Mouse (Mus musculus): ENCODE results near the gene Celf3. TPM values are rescaled to one million over a fixed set of nuclear protein-coding genes. Genes with fewer than 3 reads are reported as not detected.
A peak's percentile ranks its signal among the peaks of the same experiment; 100 is the strongest.

Gene Celf3
- total and polyA plus RNA-seq, 3 experiments = 0.23 to 0.31 TPM; not detected in 1

- Histone ChIP-seq H3K4me1 (ENCODE audit: control insufficient read depth in 1 of 2, insufficient read depth in 2 of 2, low read length in 2 of 2) (peaks cover 0 to 3% of the 10 kb centered on the region in 2 experiments; a peak in 1 of 4 replicates), H3K9me3 (replicated peaks; ENCODE audit: insufficient read depth, low read length) (no peaks in the 10 kb centered on the region), H3K79me2 (ENCODE audit: control insufficient read depth, insufficient read depth, low read length, poor library complexity) (no peaks in the 10 kb centered on the region), H3K27ac (ENCODE audit: control insufficient read depth, low read depth, low read length) (no peak overlapping the region), H3K36me3 (ENCODE audit: control insufficient read depth in 1 of 2, insufficient read depth in 2 of 2, low read length in 2 of 2) (peaks cover 4 to 26% of the 10 kb centered on the region in 2 experiments), H3K4me3 (ENCODE audit: control insufficient read depth in 1 of 2, insufficient read depth in 1 of 2, low read depth in 2 of 2, low read length in 2 of 2) (no peak overlapping the region), H3K9ac (ENCODE audit: control insufficient read depth, low read depth, low read length, poor library complexity, severe bottlenecking) (no peak overlapping the region), H3K27me3 (ENCODE audit: control insufficient read depth in 1 of 2, insufficient read depth in 2 of 2, low read length in 2 of 2) (no peaks in the 10 kb centered on the region)
- peak; percentile 71 for DNase-seq (ENCODE audit: low read depth, low spot score)
- no peak for TF ChIP-seq MEF2A (IDR thresholded peaks at IDR 0.05; ENCODE audit: extremely low read depth, insufficient replicate concordance, low read depth, low read length, poor library complexity, severe bottlenecking)
- no peak for TF ChIP-seq CHD1 (IDR thresholded peaks at IDR 0.05; ENCODE audit: low read depth, low read length)
- TF ChIP-seq CTCF (IDR thresholded peaks at IDR 0.05 in 2 of 3, conservative IDR thresholded peaks at IDR 0.05 in 1 of 3; ENCODE audit: control insufficient read depth in 1 of 3, insufficient read depth in 1 of 3, low read depth in 2 of 3, low read length in 3 of 3, poor library complexity in 1 of 3, severe bottlenecking in 1 of 3) = peak; percentile 53 to 54 (median 54)
- no peak for TF ChIP-seq HCFC1 (IDR thresholded peaks at IDR 0.05; ENCODE audit: low read depth, low read length)
- no peak for TF ChIP-seq KAT2A (conservative IDR thresholded peaks at IDR 0.05; ENCODE audit: low read depth, low read length)
- no peak for TF ChIP-seq POLR2A (IDR thresholded peaks at IDR 0.05; ENCODE audit: control insufficient read depth in 1 of 2, insufficient read depth in 1 of 2, low read depth in 1 of 2, low read length in 2 of 2, poor library complexity in 1 of 2)
- TF ChIP-seq MYB (IDR thresholded peaks at IDR 0.05; ENCODE audit: low read depth, low read length) = no peak
- TF ChIP-seq USF1 (IDR thresholded peaks at IDR 0.05; ENCODE audit: low read depth, low read length) = no peak
- TF ChIP-seq ZC3H11A (IDR thresholded peaks at IDR 0.05; ENCODE audit: low read depth, low read length) = peak; percentile 52
- TF ChIP-seq SMC3 (IDR thresholded peaks at IDR 0.05; ENCODE audit: low read depth, low read length) = peak; percentile 66
- TF ChIP-seq POLR2AphosphoS5 (IDR thresholded peaks at IDR 0.05; ENCODE audit: borderline replicate concordance, low read depth, low read length) = no peak
- TF ChIP-seq TBP (IDR thresholded peaks at IDR 0.05; ENCODE audit: low read depth, low read length) = no peak
- TF ChIP-seq RAD21 (IDR thresholded peaks at IDR 0.05; ENCODE audit: low read depth, low read length) = peak; percentile 32
- no peak for TF ChIP-seq BHLHE40 (IDR thresholded peaks at IDR 0.05; ENCODE audit: borderline replicate concordance, low read depth, low read length)
- no peak for TF ChIP-seq TAL1 (IDR thresholded peaks at IDR 0.05; ENCODE audit: low read length)
- no peak for TF ChIP-seq MXI1 (IDR thresholded peaks at IDR 0.05; ENCODE audit: low read depth, low read length)
- no peak for TF ChIP-seq CHD2 (IDR thresholded peaks at IDR 0.05; ENCODE audit: low read length)
Observed at GRCm38 (mm10) chr3:94506664-94507063, 28.6 kb downstream of the Celf3 start.

GRCm38 (mm10) chr3:94526731-94527130 is 48.6 kb downstream of the Celf3 start:
- Histone ChIP-seq H3K36me3 (ENCODE audit: control insufficient read depth in 1 of 2, insufficient read depth in 2 of 2, low read length in 2 of 2) (peaks cover 2 to 44% of the 10 kb centered on the region in 2 experiments; a peak in 2 of 4 replicates), H3K4me1 (ENCODE audit: control insufficient read depth in 1 of 2, insufficient read depth in 2 of 2, low read length in 2 of 2) (no peaks in the 10 kb centered on the region), H3K27ac (ENCODE audit: control insufficient read depth, low read depth, low read length) (no peak overlapping the region), H3K27me3 (ENCODE audit: control insufficient read depth in 1 of 2, insufficient read depth in 2 of 2, low read length in 2 of 2) (no peaks in the 10 kb centered on the region), H3K79me2 (ENCODE audit: control insufficient read depth, insufficient read depth, low read length, poor library complexity) (peaks cover 1% of the 10 kb centered on the region; the same call in 1 of the 2 replicates), H3K4me3 (ENCODE audit: control insufficient read depth in 1 of 2, insufficient read depth in 1 of 2, low read depth in 2 of 2, low read length in 2 of 2) (no peak overlapping the region), H3K9me3 (replicated peaks; ENCODE audit: insufficient read depth, low read length) (no peaks in the 10 kb centered on the region), H3K9ac (ENCODE audit: control insufficient read depth, low read depth, low read length, poor library complexity, severe bottlenecking) (no peak overlapping the region)
- TF ChIP-seq GATA1 (IDR thresholded peaks at IDR 0.05; ENCODE audit: low read depth, low read length) (peak; percentile 58; the same call in 1 of the 2 replicates), ETS1 (IDR thresholded peaks at IDR 0.05; ENCODE audit: low read depth, low read length) (no peak)
- DNase-seq (ENCODE audit: low read depth, low spot score) = no peak

Data from MEL (cell line).